Mouse (Mus musculus) CH12.LX (cell line): ENCODE measurements around the gene Cbx8. TPM values are rescaled to one million over a fixed set of nuclear protein-coding genes. Genes with fewer than 3 reads are reported as not detected.

Experiments used
- DNase-seq: peaks from one replicate; pipeline ENCODE4 v3.0.0-alpha.2; 2013; ENCODE audit errors: extremely low read depth
- H3K27ac ChIP-seq: 2 replicates; pipeline ENCODE4 v1.5.1; 2012; ENCODE audit warnings: low read depth, mild to moderate bottlenecking, control low read depth, moderate library complexity; ENCODE audit not compliant: insufficient read depth
- H3K27me3 ChIP-seq: replicated peaks from 2 replicates; pipeline ENCODE3; 2012; ENCODE audit warnings: inconsistent platforms
- H3K36me3 ChIP-seq, 2 experiments: replicated peaks in 1 of 2; 2 replicates each; pipeline versions ENCODE3 to v1.6.1; 2012; ENCODE audit warnings: inconsistent platforms in 1 of 2, low read length in 1 of 2, mild to moderate bottlenecking in 1 of 2, mixed read lengths in 1 of 2, moderate library complexity in 1 of 2; ENCODE audit not compliant: control insufficient read depth in 1 of 2, insufficient read depth in 1 of 2
- H3K4me1 ChIP-seq, 2 experiments: 2 replicates each; pipeline ENCODE4 v1.6.1; 2012; ENCODE audit warnings: inconsistent platforms in 1 of 2, moderate library complexity in 1 of 2; ENCODE audit not compliant: insufficient read depth in 2 of 2, control insufficient read depth in 1 of 2
- H3K4me2 ChIP-seq: 2 replicates; pipeline ENCODE4 v1.6.1; 2012; ENCODE audit warnings: low read depth, mild to moderate bottlenecking, control low read depth; ENCODE audit not compliant: poor library complexity, insufficient read depth, severe bottlenecking
- H3K4me3 ChIP-seq, 3 experiments: fragments of 150-350 bp in 1 of 3; sonication (generic) in 1 of 3; replicated peaks in 1 of 3; 2 replicates each; pipeline versions ENCODE3 to v1.5.1; 2011 to 2012; ENCODE audit warnings: low read depth in 2 of 3, low read length in 2 of 3, mild to moderate bottlenecking in 2 of 3, moderate library complexity in 2 of 3, control low read depth in 1 of 3, improper control_type of control experiment in 1 of 3, inconsistent platforms in 1 of 3, mixed read lengths in 1 of 3; ENCODE audit not compliant: poor library complexity in 1 of 3
- H3K79me2 ChIP-seq: replicated peaks from 2 replicates; pipeline ENCODE4 v1.6.1; 2012; ENCODE audit warnings: mild to moderate bottlenecking, moderate library complexity; ENCODE audit not compliant: control insufficient read depth, poor library complexity, insufficient read depth, severe bottlenecking; ENCODE audit errors: extremely low read depth
- H3K9ac ChIP-seq: 2 replicates; pipeline ENCODE4 v1.6.1; 2012; ENCODE audit warnings: low read depth, mild to moderate bottlenecking, control low read depth, moderate library complexity; ENCODE audit not compliant: insufficient read depth
- H3K9me3 ChIP-seq: replicated peaks from 2 replicates; pipeline ENCODE3; 2012; ENCODE audit warnings: low read length, inconsistent platforms, mixed read lengths
- BHLHE40 ChIP-seq: IDR thresholded peaks from 2 replicates; pipeline ENCODE4 v1.6.1; 2011; ENCODE audit warnings: mild to moderate bottlenecking, low read depth, low read length, improper control_type of control experiment
- CHD1 ChIP-seq: IDR thresholded peaks from 2 replicates; pipeline ENCODE4 v1.6.1; 2012; ENCODE audit warnings: low read depth, low read length, improper control_type of control experiment, inconsistent platforms
- CHD2 ChIP-seq: IDR thresholded peaks from 2 replicates; pipeline ENCODE4 v1.6.1; 2011; ENCODE audit warnings: low read length, improper control_type of control experiment
- CTCF ChIP-seq, 2 experiments: IDR thresholded peaks in 1 of 2; conservative IDR thresholded peaks in 1 of 2; 2 replicates each; pipeline ENCODE4 v1.5.1; 2011 to 2012; ENCODE audit warnings: low read depth in 2 of 2, low read length in 2 of 2, improper control_type of control experiment in 1 of 2, inconsistent platforms in 1 of 2, mild to moderate bottlenecking in 1 of 2, moderate library complexity in 1 of 2
- ELF1 ChIP-seq: IDR thresholded peaks from 2 replicates; pipeline ENCODE4 v1.6.1; 2014; ENCODE audit warnings: low read depth, mild to moderate bottlenecking, inconsistent platforms, low read length, improper control_type of control experiment
- EP300 ChIP-seq: IDR thresholded peaks from 2 replicates; pipeline ENCODE4 v1.6.1; 2011; ENCODE audit warnings: low read length, improper control_type of control experiment
- GABPA ChIP-seq: IDR thresholded peaks from 2 replicates; pipeline ENCODE4 v1.6.1; 2012; ENCODE audit warnings: low read depth, low read length, improper control_type of control experiment, inconsistent platforms; ENCODE audit not compliant: insufficient replicate concordance
- HCFC1 ChIP-seq: IDR thresholded peaks from 2 replicates; pipeline ENCODE4 v1.6.1; 2012; ENCODE audit warnings: low read depth, mild to moderate bottlenecking, inconsistent platforms, low read length, improper control_type of control experiment
- IRF4 ChIP-seq: IDR thresholded peaks from 2 replicates; pipeline ENCODE4 v1.6.1; 2014; ENCODE audit warnings: low read depth, mild to moderate bottlenecking, inconsistent platforms, low read length, improper control_type of control experiment
- JUN ChIP-seq: IDR thresholded peaks from 2 replicates; pipeline ENCODE4 v1.6.1; 2011; ENCODE audit warnings: low read depth, mild to moderate bottlenecking, low read length, improper control_type of control experiment, moderate library complexity; ENCODE audit not compliant: insufficient read depth
- JUND ChIP-seq: conservative IDR thresholded peaks from 2 replicates; pipeline ENCODE4 v1.6.1; 2011; ENCODE audit warnings: low read depth, low read length, improper control_type of control experiment
- KAT2A ChIP-seq: IDR thresholded peaks from 2 replicates; pipeline ENCODE4 v1.6.1; 2012; ENCODE audit warnings: low read length, improper control_type of control experiment, inconsistent platforms; ENCODE audit not compliant: insufficient replicate concordance
- MAFK ChIP-seq: IDR thresholded peaks from 2 replicates; pipeline ENCODE4 v1.6.1; 2011; ENCODE audit warnings: low read length, improper control_type of control experiment; ENCODE audit not compliant: insufficient replicate concordance
- MAX ChIP-seq: IDR thresholded peaks from 2 replicates; pipeline ENCODE4 v1.6.1; 2011; ENCODE audit warnings: low read length, improper control_type of control experiment
- MEF2A ChIP-seq: IDR thresholded peaks from 2 replicates; pipeline ENCODE4 v1.6.1; 2014; ENCODE audit warnings: low read depth, mild to moderate bottlenecking, inconsistent platforms, low read length, improper control_type of control experiment, borderline replicate concordance
- MXI1 ChIP-seq: IDR thresholded peaks from 2 replicates; pipeline ENCODE4 v1.6.1; 2011; ENCODE audit warnings: mild to moderate bottlenecking, low read depth, low read length, improper control_type of control experiment
- MYC ChIP-seq: IDR thresholded peaks from 2 replicates; pipeline ENCODE4 v1.6.1; 2011; ENCODE audit warnings: low read depth, mild to moderate bottlenecking, improper control_type of control experiment, low read length
- NELFE ChIP-seq: IDR thresholded peaks from 2 replicates; pipeline ENCODE4 v1.6.1; 2011; ENCODE audit warnings: low read depth, low read length, improper control_type of control experiment
- NRF1 ChIP-seq: IDR thresholded peaks from 2 replicates; pipeline ENCODE4 v1.6.1; 2014; ENCODE audit warnings: low read depth, mild to moderate bottlenecking, inconsistent platforms, low read length, improper control_type of control experiment, moderate library complexity
- PAX5 ChIP-seq: IDR thresholded peaks from 2 replicates; pipeline ENCODE4 v1.6.1; 2012; ENCODE audit warnings: low read length, inconsistent platforms, mixed read lengths
- POLR2A ChIP-seq: IDR thresholded peaks from 2 replicates; pipeline ENCODE4 v1.6.1; 2011; ENCODE audit warnings: low read depth, mild to moderate bottlenecking, improper control_type of control experiment, low read length
- POLR2AphosphoS2 ChIP-seq: IDR thresholded peaks from 2 replicates; pipeline ENCODE4 v1.6.1; 2011; ENCODE audit warnings: low read depth, low read length, improper control_type of control experiment
- RCOR1 ChIP-seq: conservative IDR thresholded peaks from 2 replicates; pipeline ENCODE4 v1.6.1; 2012; ENCODE audit warnings: low read depth, mild to moderate bottlenecking, inconsistent platforms, low read length, improper control_type of control experiment
- SMC3 ChIP-seq: IDR thresholded peaks from 2 replicates; pipeline ENCODE4 v1.6.1; 2011; ENCODE audit warnings: low read depth, low read length, improper control_type of control experiment
- TBP ChIP-seq: conservative IDR thresholded peaks from 2 replicates; pipeline ENCODE4 v1.6.1; 2011; ENCODE audit warnings: low read depth, low read length, improper control_type of control experiment
- UBTF ChIP-seq: IDR thresholded peaks from 2 replicates; pipeline ENCODE4 v1.6.1; 2012; ENCODE audit warnings: low read depth, mild to moderate bottlenecking, inconsistent platforms, low read length, improper control_type of control experiment, moderate library complexity
- USF1 ChIP-seq: IDR thresholded peaks from 2 replicates; pipeline ENCODE4 v1.6.1; 2014; ENCODE audit warnings: low read depth, mild to moderate bottlenecking, inconsistent platforms, low read length, improper control_type of control experiment
- USF2 ChIP-seq: conservative IDR thresholded peaks from 2 replicates; pipeline ENCODE4 v1.6.1; 2011; ENCODE audit warnings: low read depth, low read length, improper control_type of control experiment
- ZKSCAN1 ChIP-seq: IDR thresholded peaks from 2 replicates; pipeline ENCODE4 v1.6.1; 2012; ENCODE audit warnings: low read depth, inconsistent platforms, low read length, improper control_type of control experiment, borderline replicate concordance
- ZMIZ1 ChIP-seq: IDR thresholded peaks from 2 replicates; pipeline ENCODE4 v1.6.1; 2012; ENCODE audit warnings: low read depth, mild to moderate bottlenecking, inconsistent platforms, low read length, improper control_type of control experiment
- ZNF384 ChIP-seq: IDR thresholded peaks from 2 replicates; pipeline ENCODE4 v1.6.1; 2012; ENCODE audit warnings: low read depth, low read length, improper control_type of control experiment, inconsistent platforms
- dilution Hi-C: fragments of 300-500 bp; cut with MboI; formaldehyde crosslinking; loops from 2 replicates; pipeline ENCODE4 v1.14.3; 2020; ENCODE audit warnings: low sequenced_read_pairs; ENCODE audit not compliant: extremely low pct_unique_long_range_greater_than_20kb, extremely low pct_ligation_motif_present
- in situ Hi-C: fragments of 300-500 bp; cut with MboI; formaldehyde crosslinking; loops from 3 replicates; pipeline ENCODE4 v1.14.3; 2019; ENCODE audit warnings: low sequenced_read_pairs, low pct_ligation_motif_present, low pct_unique_long_range_greater_than_20kb, mixed read lengths
- polyA plus RNA-seq: library from polyadenylated mRNA; unstranded; fragments of >175 nt; gene quantifications from 2 replicates; pipeline ENCODE4 v1.2.1, GENCODE M21; 2012; ENCODE audit warnings: low read depth; ENCODE audit not compliant: insufficient read length
- total RNA-seq, 2 experiments: library from RNA; depleted of rRNA; stranded (reverse); fragments of 300-350 nt in 1 of 2; fragments of >200 nt in 1 of 2; gene quantifications; 2 replicates each; pipeline ENCODE4 v1.2.3; 2012 to 2014

Gene Cbx8
- total and polyA plus RNA-seq, 3 experiments: 6.0 to 10.2 (median 6.2) TPM

- no peak for TF ChIP-seq PAX5
- no peak for TF ChIP-seq JUND
- TF ChIP-seq HCFC1: peak; percentile 36
- no peak for TF ChIP-seq ZNF384
- peak; percentile 73 for TF ChIP-seq POLR2AphosphoS2
- TF ChIP-seq SMC3: no peak; the same call in 1 of the 2 replicates
- TF ChIP-seq NELFE: peak; percentile 87
- peak; percentile 56 for TF ChIP-seq MEF2A
- TF ChIP-seq NRF1: peak; percentile 63
- TF ChIP-seq TBP: peak; percentile 67; the same call in 1 of the 2 replicates
- peak; percentile 95 for TF ChIP-seq ZMIZ1
Measured at GRCm38 (mm10) chr11:119086144-119086971, 45.6 kb upstream of the Cbx8 start, which contains the start of gene Cbx4 (continued).

GRCm38 (mm10) chr11:119085279-119086062, 44.7 kb upstream of the Cbx8 start:
- Histone ChIP-seq H3K27me3 (peaks cover 29% of the 10 kb centered on the region), H3K79me2 (peaks cover 55% of the 10 kb centered on the region), H3K9me3 (no peaks in the 10 kb centered on the region), H3K4me3 (peak overlapping the region; percentile 83 to 97 (median 93)), H3K4me2 (peak overlapping the region; percentile 75; the same call in 1 of the 2 replicates), H3K9ac (peak overlapping the region; percentile 89), H3K4me1 (peaks cover 30 to 83% of the 10 kb centered on the region in 2 experiments), H3K36me3 (peaks cover 39 to 45% of the 10 kb centered on the region in 2 experiments), H3K27ac (peak overlapping the region; percentile 92)
- dilution Hi-C loops (no loop called here), in situ Hi-C loops (no loop called here)
- DNase-seq: peak; percentile 60
- 0 out of 2 replicates have a peak, but pooled peaks have one; percentile 28 for TF ChIP-seq TBP
- no peak for TF ChIP-seq USF2
- TF ChIP-seq MAX: 0 out of 2 replicates have a peak, but pooled peaks have one; percentile 9
- no peak for TF ChIP-seq MAFK
- no peak for TF ChIP-seq POLR2AphosphoS2
- TF ChIP-seq CTCF (conservative IDR thresholded peaks at IDR 0.05 in 1 of 2, IDR thresholded peaks at IDR 0.05 in 1 of 2; ENCODE audit: low read depth in 2 of 2, low read length in 2 of 2): no peak
- no peak for TF ChIP-seq ZKSCAN1
- no peak for TF ChIP-seq EP300
- TF ChIP-seq HCFC1: peak; percentile 6; the same call in 1 of the 2 replicates
- no peak for TF ChIP-seq BHLHE40
- TF ChIP-seq RCOR1: no peak
- TF ChIP-seq MXI1: peak; percentile 50; the same call in 1 of the 2 replicates
- TF ChIP-seq PAX5: no peak
- TF ChIP-seq KAT2A: no peak
- TF ChIP-seq JUN: no peak
- no peak; the same call in 1 of the 2 replicates for TF ChIP-seq ELF1
- TF ChIP-seq CHD2: peak; percentile 89
- TF ChIP-seq IRF4: no peak; the same call in 1 of the 2 replicates
- no peak; the same call in 1 of the 2 replicates for TF ChIP-seq POLR2A
- TF ChIP-seq USF1: no peak
- no peak for TF ChIP-seq ZMIZ1
- TF ChIP-seq NELFE: no peak
- TF ChIP-seq CHD1: peak; percentile 32
- peak; percentile 90 for TF ChIP-seq ZNF384
- no peak for TF ChIP-seq GABPA
- TF ChIP-seq UBTF: peak; percentile 82; the same call in 1 of the 2 replicates
- no peak for TF ChIP-seq MEF2A
- TF ChIP-seq SMC3: no peak
- no peak for TF ChIP-seq NRF1
- no peak for TF ChIP-seq MYC
